Mouse (Mus musculus): Measurements from ENCODE around the gene Hsdl2. TPM values are rescaled to one million over a fixed set of nuclear protein-coding genes. Genes with fewer than 3 reads are reported as not detected.

The Hsdl2 gene
- 18.4 to 26.7 TPM (median 20.4 TPM) in 4 replicates for total RNA-seq (2023; ENCODE audit: inconsistent age)

DNA sequence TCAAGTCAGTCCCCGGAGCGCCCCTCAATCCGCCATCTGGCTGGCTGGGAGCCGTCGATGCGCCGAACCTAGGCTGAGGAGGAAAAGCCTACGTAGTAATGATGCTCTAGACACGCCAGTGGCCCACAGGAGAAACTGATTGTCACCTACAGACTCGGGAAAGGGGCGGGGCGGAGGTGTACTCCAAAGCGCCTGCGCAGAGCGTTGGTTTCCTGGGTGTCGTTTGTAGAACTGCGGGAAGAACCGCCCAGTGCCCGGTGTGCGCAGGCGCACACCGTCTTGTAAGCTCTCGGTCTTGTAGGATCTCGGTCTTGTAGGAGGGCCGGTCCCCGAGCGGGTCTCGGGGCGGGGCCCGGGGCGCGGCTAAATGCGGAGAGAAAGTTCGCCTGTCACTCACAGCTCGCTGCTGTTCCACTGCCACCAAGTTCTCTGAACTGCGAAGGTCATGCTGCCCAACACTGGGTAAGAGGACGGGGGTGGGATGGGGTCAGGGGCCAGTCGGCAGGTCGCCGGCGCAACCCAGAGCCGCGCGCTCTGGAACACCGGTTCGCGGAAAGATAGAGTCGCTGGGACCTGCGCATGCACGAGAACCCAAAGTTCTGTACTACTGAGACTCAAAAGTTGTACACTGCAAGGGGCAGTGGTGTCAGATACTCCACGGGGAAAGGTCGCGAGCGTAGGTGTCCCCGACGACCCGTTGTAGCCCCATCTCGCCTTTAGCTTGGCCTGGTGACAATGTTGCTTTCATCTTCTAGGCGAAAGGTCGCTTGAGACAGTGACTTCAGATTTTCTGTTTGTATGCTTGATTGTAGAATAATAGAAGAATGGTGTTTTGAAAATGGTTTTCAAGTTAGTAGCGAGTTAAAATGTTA, at the start of gene Hsdl2:
Gene Hsdl2, plus strand, starts transcription at position 250 of the 872 bp plus-strand sequence.

DNA sequence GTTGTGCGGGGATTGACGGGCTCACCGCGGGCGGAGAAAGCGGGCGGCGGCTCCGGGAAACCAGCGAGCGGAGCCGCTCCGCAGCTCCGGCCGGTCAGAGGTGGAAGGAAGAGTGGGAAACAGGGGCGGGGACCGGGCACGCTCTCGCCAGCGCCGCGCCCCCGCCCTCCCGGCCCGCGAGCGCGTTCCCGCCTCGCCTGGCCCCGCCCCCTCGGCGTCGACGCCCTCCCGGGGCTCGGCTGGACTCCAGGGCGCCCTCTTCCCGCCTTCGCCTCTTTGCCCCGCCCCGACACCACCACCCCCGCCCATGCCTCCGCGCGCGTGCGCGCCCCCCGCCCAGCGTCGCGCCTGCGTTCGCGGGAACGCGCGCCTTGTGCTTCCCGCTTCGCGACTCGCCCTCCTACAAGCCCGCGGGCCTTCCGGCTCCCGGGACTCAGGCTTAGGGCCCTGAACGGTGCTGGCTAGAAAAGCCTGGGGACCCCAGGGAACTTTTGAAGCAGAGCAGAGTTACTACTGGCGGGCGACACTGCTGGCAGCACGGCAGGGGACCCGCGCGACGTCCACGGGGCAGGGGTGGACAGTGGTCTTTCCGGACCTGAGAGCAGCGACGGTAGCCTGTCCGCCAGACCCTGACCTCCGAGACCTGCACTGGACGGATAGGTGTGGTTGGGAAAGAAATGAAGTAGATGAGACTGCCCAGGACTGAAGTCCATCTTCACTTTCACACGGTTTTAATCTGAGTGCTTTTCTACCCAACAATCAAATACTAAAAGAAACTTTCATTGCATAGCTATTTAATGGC, 32.0 kb upstream of the Hsdl2 start, which contains the start of gene Ptbp3:
Gene Ptbp3, minus strand, starts transcription at position 190 of the 802 bp plus-strand sequence.

GRCm38 (mm10) chr4:59625998-59626910, 44.9 kb downstream of the Hsdl2 start, which contains the start of gene E130308A19Rik:
Gene E130308A19Rik, plus strand, starts transcription at chr4:59626211.

Other genes with a start within 250 kb of the Hsdl2 start
- gene Susd1, start 142.9 kb upstream of the Hsdl2 start, total RNA-seq (2023; ENCODE audit: inconsistent age): 70.3 to 75.8 TPM (median 72.6 TPM) in 4 replicates
- 304 to 333 TPM (median 319 TPM) in 4 replicates for gene Ptbp3, start 32.2 kb upstream of the Hsdl2 start, total RNA-seq (2023; ENCODE audit: inconsistent age)
- 19.6 to 24.0 TPM (median 21.5 TPM) in 4 replicates for gene E130308A19Rik, start 44.6 kb downstream of the Hsdl2 start, total RNA-seq (2023; ENCODE audit: inconsistent age)
- 40.7 to 46.3 TPM (median 42.2 TPM) in 4 replicates for gene Inip, start 220.0 kb downstream of the Hsdl2 start, total RNA-seq (2023; ENCODE audit: inconsistent age)
- gene Snx30, start 224.3 kb downstream of the Hsdl2 start, total RNA-seq (2023; ENCODE audit: inconsistent age): 105 to 124 TPM (median 115 TPM) in 4 replicates

Data from B cell, adult (primary cell).